Mouse (Mus musculus) midbrain, embryonic 10.5 days (tissue): ENCODE results near the gene Pik3r2. TPM values are rescaled to one million over a fixed set of nuclear protein-coding genes. Genes with fewer than 3 reads are reported as not detected.

ENCODE experiments used
- DNase-seq: peaks from one replicate; pipeline ENCODE4 v3.0.0-alpha.2; 2017; ENCODE audit warnings: low spot score
- H3K27ac ChIP-seq: fragments of 300-500 bp; sonication (generic); replicated peaks from 2 replicates; pipeline ENCODE4 v1.5.1; 2016; ENCODE audit warnings: mild to moderate bottlenecking
- H3K27me3 ChIP-seq: fragments of 300-500 bp; sonication (generic); 2 replicates; pipeline ENCODE4 v1.6.1; 2016; ENCODE audit warnings: low read depth, mild to moderate bottlenecking; ENCODE audit not compliant: poor library complexity, severe bottlenecking
- H3K36me3 ChIP-seq: fragments of 300-500 bp; sonication (generic); 2 replicates; pipeline ENCODE4 v1.6.1; 2016; ENCODE audit warnings: mild to moderate bottlenecking, moderate library complexity
- H3K4me1 ChIP-seq: fragments of 300-500 bp; sonication (generic); 2 replicates; pipeline ENCODE4 v1.6.1; 2016
- H3K4me3 ChIP-seq: fragments of 300-500 bp; sonication (generic); 2 replicates; pipeline ENCODE4 v1.5.1; 2016; ENCODE audit warnings: mild to moderate bottlenecking, moderate library complexity
- H3K9me3 ChIP-seq: fragments of 300-500 bp; sonication (generic); replicated peaks from 2 replicates; pipeline ENCODE4 v1.6.1; 2016; ENCODE audit warnings: mild to moderate bottlenecking
- WGBS: fragments of 180-500 bp; shearing (Covaris S2); methylation state at CpG from one replicate; pipeline ENCODE4 v1.1.7; 2016; 5-methylcytosine and 5-hydroxymethylcytosine counted together
- polyA plus RNA-seq: library from polyadenylated mRNA; unstranded; fragments of >200 nt; fragmentation: Nextera tagmentation; extraction: Ambion mirVana; gene quantifications from 2 replicates; pipeline ENCODE4 v1.2.1, GENCODE M21; 2016

The Pik3r2 gene
- polyA plus RNA-seq, 1 experiment from 2014 or later, result 66.2 TPM

- Histone ChIP-seq H3K36me3 (no peaks in the 10 kb centered on the region), H3K4me3 (no peak overlapping the region), H3K9me3 (no peaks in the 10 kb centered on the region), H3K4me1 (peaks cover 24% of the 10 kb centered on the region), H3K27me3 (peaks cover 83% of the 10 kb centered on the region), H3K27ac (0 out of 2 replicates have a peak overlapping the region, but pooled peaks have one; percentile 33)
- no peak for DNase-seq
- WGBS, result 81% methylated on average over 8 of the region's 8 CpGs
Measured at GRCm38 (mm10) chr8:70808955-70809701, 32.6 kb upstream of the Pik3r2 start.

- DNase-seq, result no peak
- H3K27ac ChIP-seq, result 0 out of 2 replicates have a peak within 1 kb of the TSS, but pooled peaks have one; percentile 33
- H3K4me3 ChIP-seq, result no peak within 1 kb of the TSS
- H3K9me3 ChIP-seq, result no peaks in the 10 kb centered on the region
- WGBS, result 75% methylated on average over 5 of the region's 5 CpGs
- peaks cover 83% of the 10 kb centered on the region for H3K27me3 ChIP-seq
- H3K4me1 ChIP-seq, result peaks cover 31% of the 10 kb centered on the region
- no peaks in the 10 kb centered on the region for H3K36me3 ChIP-seq
Measured at GRCm38 (mm10) chr8:70808239-70808638, 31.7 kb upstream of the Pik3r2 start, which contains the start of gene Il12rb1. Gene Il12rb1, plus strand, starts transcription at chr8:70808449.

- H3K4me1 ChIP-seq, result peaks cover 31% of the 10 kb centered on the region
- no peaks in the 10 kb centered on the region for H3K36me3 ChIP-seq
- WGBS, result 42% methylated on average over 1 of the region's 1 CpGs
- no peak for DNase-seq
- H3K4me3 ChIP-seq, result no peak overlapping the region
- no peak overlapping the region for H3K27ac ChIP-seq
- peaks cover 83% of the 10 kb centered on the region for H3K27me3 ChIP-seq
- H3K9me3 ChIP-seq, result no peaks in the 10 kb centered on the region
Measured at GRCm38 (mm10) chr8:70807304-70807703, 30.8 kb upstream of the Pik3r2 start.

- H3K9me3 ChIP-seq, result no peaks in the 10 kb centered on the region
- H3K27me3 ChIP-seq, result peaks cover 90% of the 10 kb centered on the region
- H3K4me3 ChIP-seq, result no peak overlapping the region
- DNase-seq, result no peak
- no peak overlapping the region for H3K27ac ChIP-seq
- H3K36me3 ChIP-seq, result no peaks in the 10 kb centered on the region
- peaks cover 31% of the 10 kb centered on the region for H3K4me1 ChIP-seq
- WGBS, result 78% methylated on average over 4 of the region's 4 CpGs
Measured at GRCm38 (mm10) chr8:70806541-70806940, 30.0 kb upstream of the Pik3r2 start.

GRCm38 (mm10) chr8:70804481-70805206, 28.1 kb upstream of the Pik3r2 start, which contains the start of gene Mast3:
Gene Mast3, minus strand, starts transcription at chr8:70805054.
- WGBS, result under 1% methylated on average over 45 of the region's 45 CpGs
- H3K4me3 ChIP-seq, result peak within 1 kb of the TSS; percentile 65
- H3K27ac ChIP-seq, result peak within 1 kb of the TSS; percentile 57
- no peaks in the 10 kb centered on the region for H3K36me3 ChIP-seq
- peaks cover 95% of the 10 kb centered on the region for H3K27me3 ChIP-seq
- peaks cover 28% of the 10 kb centered on the region for H3K4me1 ChIP-seq
- DNase-seq, result peak; percentile 89
- H3K9me3 ChIP-seq, result no peaks in the 10 kb centered on the region

- Histone ChIP-seq H3K4me1 (peaks cover 27% of the 10 kb centered on the region), H3K4me3 (peak overlapping the region; percentile 65), H3K9me3 (no peaks in the 10 kb centered on the region), H3K27me3 (peaks cover 95% of the 10 kb centered on the region), H3K27ac (peak overlapping the region; percentile 57; the same call in 1 of the 2 replicates), H3K36me3 (no peaks in the 10 kb centered on the region)
- WGBS, result 2% methylated on average over 46 of the region's 47 CpGs
- DNase-seq, result peak; percentile 45
Measured at GRCm38 (mm10) chr8:70803761-70804480, 27.4 kb upstream of the Pik3r2 start.

- WGBS, result 67% methylated on average over 11 of the region's 11 CpGs
- H3K27ac ChIP-seq, result no peak overlapping the region
- H3K27me3 ChIP-seq, result peaks cover 100% of the 10 kb centered on the region
- no peak for DNase-seq
- peaks cover 31% of the 10 kb centered on the region for H3K4me1 ChIP-seq
- H3K36me3 ChIP-seq, result no peaks in the 10 kb centered on the region
- no peaks in the 10 kb centered on the region for H3K9me3 ChIP-seq
- H3K4me3 ChIP-seq, result no peak overlapping the region
Measured at GRCm38 (mm10) chr8:70802786-70803510, 26.4 kb upstream of the Pik3r2 start.

GRCm38 (mm10) chr8:70801830-70802229, 25.3 kb upstream of the Pik3r2 start:
- peaks cover 94% of the 10 kb centered on the region for H3K27me3 ChIP-seq
- H3K9me3 ChIP-seq, result no peaks in the 10 kb centered on the region
- H3K4me1 ChIP-seq, result peaks cover 42% of the 10 kb centered on the region
- DNase-seq, result no peak
- no peak overlapping the region for H3K27ac ChIP-seq
- no peaks in the 10 kb centered on the region for H3K36me3 ChIP-seq
- 89% methylated on average over 1 of the region's 1 CpGs for WGBS
- no peak overlapping the region for H3K4me3 ChIP-seq

GRCm38 (mm10) chr8:70801156-70801555, 24.6 kb upstream of the Pik3r2 start:
- Histone ChIP-seq H3K4me1 (peaks cover 49% of the 10 kb centered on the region), H3K27ac (no peak overlapping the region), H3K9me3 (no peaks in the 10 kb centered on the region), H3K36me3 (no peaks in the 10 kb centered on the region), H3K4me3 (no peak overlapping the region), H3K27me3 (peaks cover 94% of the 10 kb centered on the region)
- WGBS, result 45% methylated on average over 15 of the region's 15 CpGs
- DNase-seq, result no peak

GRCm38 (mm10) chr8:70800648-70801047, 24.1 kb upstream of the Pik3r2 start:
- Histone ChIP-seq H3K9me3 (no peaks in the 10 kb centered on the region), H3K36me3 (no peaks in the 10 kb centered on the region), H3K4me3 (no peak overlapping the region), H3K27ac (no peak overlapping the region), H3K27me3 (peaks cover 94% of the 10 kb centered on the region), H3K4me1 (peaks cover 54% of the 10 kb centered on the region)
- WGBS, result 52% methylated on average over 10 of the region's 10 CpGs
- DNase-seq, result no peak

- Histone ChIP-seq H3K4me3 (peak overlapping the region; percentile 69), H3K9me3 (no peaks in the 10 kb centered on the region), H3K36me3 (no peaks in the 10 kb centered on the region), H3K27ac (no peak overlapping the region), H3K4me1 (peaks cover 43% of the 10 kb centered on the region), H3K27me3 (peaks cover 94% of the 10 kb centered on the region)
- 17% methylated on average over 15 of the region's 15 CpGs for WGBS
- no peak for DNase-seq
Measured at GRCm38 (mm10) chr8:70798281-70798680, 21.8 kb upstream of the Pik3r2 start.
